Mouse (Mus musculus) CH12.LX (cell line): Measurements from ENCODE around the gene Cit. TPM values are rescaled to one million over a fixed set of nuclear protein-coding genes. Genes with fewer than 3 reads are reported as not detected.

ENCODE experiments used
- DNase-seq: peaks from one replicate; pipeline ENCODE4 v3.0.0-alpha.2; 2013; ENCODE audit errors: extremely low read depth
- H3K27ac ChIP-seq: 2 replicates; pipeline ENCODE4 v1.5.1; 2012; ENCODE audit warnings: low read depth, mild to moderate bottlenecking, control low read depth, moderate library complexity; ENCODE audit not compliant: insufficient read depth
- H3K27me3 ChIP-seq: replicated peaks from 2 replicates; pipeline ENCODE3; 2012; ENCODE audit warnings: inconsistent platforms
- H3K36me3 ChIP-seq, 2 experiments: replicated peaks in 1 of 2; 2 replicates each; pipeline versions ENCODE3 to v1.6.1; 2012; ENCODE audit warnings: inconsistent platforms in 1 of 2, low read length in 1 of 2, mild to moderate bottlenecking in 1 of 2, mixed read lengths in 1 of 2, moderate library complexity in 1 of 2; ENCODE audit not compliant: control insufficient read depth in 1 of 2, insufficient read depth in 1 of 2
- H3K4me1 ChIP-seq, 2 experiments: 2 replicates each; pipeline ENCODE4 v1.6.1; 2012; ENCODE audit warnings: inconsistent platforms in 1 of 2, moderate library complexity in 1 of 2; ENCODE audit not compliant: insufficient read depth in 2 of 2, control insufficient read depth in 1 of 2
- H3K4me2 ChIP-seq: 2 replicates; pipeline ENCODE4 v1.6.1; 2012; ENCODE audit warnings: low read depth, mild to moderate bottlenecking, control low read depth; ENCODE audit not compliant: poor library complexity, insufficient read depth, severe bottlenecking
- H3K4me3 ChIP-seq, 3 experiments: fragments of 150-350 bp in 1 of 3; sonication (generic) in 1 of 3; replicated peaks in 1 of 3; 2 replicates each; pipeline versions ENCODE3 to v1.5.1; 2011 to 2012; ENCODE audit warnings: low read depth in 2 of 3, low read length in 2 of 3, mild to moderate bottlenecking in 2 of 3, moderate library complexity in 2 of 3, control low read depth in 1 of 3, improper control_type of control experiment in 1 of 3, inconsistent platforms in 1 of 3, mixed read lengths in 1 of 3; ENCODE audit not compliant: poor library complexity in 1 of 3
- H3K79me2 ChIP-seq: replicated peaks from 2 replicates; pipeline ENCODE4 v1.6.1; 2012; ENCODE audit warnings: mild to moderate bottlenecking, moderate library complexity; ENCODE audit not compliant: control insufficient read depth, poor library complexity, insufficient read depth, severe bottlenecking; ENCODE audit errors: extremely low read depth
- H3K9ac ChIP-seq: 2 replicates; pipeline ENCODE4 v1.6.1; 2012; ENCODE audit warnings: low read depth, mild to moderate bottlenecking, control low read depth, moderate library complexity; ENCODE audit not compliant: insufficient read depth
- H3K9me3 ChIP-seq: replicated peaks from 2 replicates; pipeline ENCODE3; 2012; ENCODE audit warnings: low read length, inconsistent platforms, mixed read lengths
- CTCF ChIP-seq, 2 experiments: IDR thresholded peaks in 1 of 2; conservative IDR thresholded peaks in 1 of 2; 2 replicates each; pipeline ENCODE4 v1.5.1; 2011 to 2012; ENCODE audit warnings: low read depth in 2 of 2, low read length in 2 of 2, improper control_type of control experiment in 1 of 2, inconsistent platforms in 1 of 2, mild to moderate bottlenecking in 1 of 2, moderate library complexity in 1 of 2
- E2F4 ChIP-seq: IDR thresholded peaks from 2 replicates; pipeline ENCODE4 v1.6.1; 2011; ENCODE audit warnings: low read depth, low read length, improper control_type of control experiment; ENCODE audit not compliant: insufficient replicate concordance
- ELF1 ChIP-seq: IDR thresholded peaks from 2 replicates; pipeline ENCODE4 v1.6.1; 2014; ENCODE audit warnings: low read depth, mild to moderate bottlenecking, inconsistent platforms, low read length, improper control_type of control experiment
- GABPA ChIP-seq: IDR thresholded peaks from 2 replicates; pipeline ENCODE4 v1.6.1; 2012; ENCODE audit warnings: low read depth, low read length, improper control_type of control experiment, inconsistent platforms; ENCODE audit not compliant: insufficient replicate concordance
- HCFC1 ChIP-seq: IDR thresholded peaks from 2 replicates; pipeline ENCODE4 v1.6.1; 2012; ENCODE audit warnings: low read depth, mild to moderate bottlenecking, inconsistent platforms, low read length, improper control_type of control experiment
- IRF4 ChIP-seq: IDR thresholded peaks from 2 replicates; pipeline ENCODE4 v1.6.1; 2014; ENCODE audit warnings: low read depth, mild to moderate bottlenecking, inconsistent platforms, low read length, improper control_type of control experiment
- JUND ChIP-seq: conservative IDR thresholded peaks from 2 replicates; pipeline ENCODE4 v1.6.1; 2011; ENCODE audit warnings: low read depth, low read length, improper control_type of control experiment
- MAFK ChIP-seq: IDR thresholded peaks from 2 replicates; pipeline ENCODE4 v1.6.1; 2011; ENCODE audit warnings: low read length, improper control_type of control experiment; ENCODE audit not compliant: insufficient replicate concordance
- MAX ChIP-seq: IDR thresholded peaks from 2 replicates; pipeline ENCODE4 v1.6.1; 2011; ENCODE audit warnings: low read length, improper control_type of control experiment
- MAZ ChIP-seq: IDR thresholded peaks from 2 replicates; pipeline ENCODE4 v1.6.1; 2012; ENCODE audit warnings: low read depth, mild to moderate bottlenecking, inconsistent platforms, low read length, improper control_type of control experiment, moderate library complexity
- MEF2A ChIP-seq: IDR thresholded peaks from 2 replicates; pipeline ENCODE4 v1.6.1; 2014; ENCODE audit warnings: low read depth, mild to moderate bottlenecking, inconsistent platforms, low read length, improper control_type of control experiment, borderline replicate concordance
- MXI1 ChIP-seq: IDR thresholded peaks from 2 replicates; pipeline ENCODE4 v1.6.1; 2011; ENCODE audit warnings: mild to moderate bottlenecking, low read depth, low read length, improper control_type of control experiment
- MYC ChIP-seq: IDR thresholded peaks from 2 replicates; pipeline ENCODE4 v1.6.1; 2011; ENCODE audit warnings: low read depth, mild to moderate bottlenecking, improper control_type of control experiment, low read length
- NELFE ChIP-seq: IDR thresholded peaks from 2 replicates; pipeline ENCODE4 v1.6.1; 2011; ENCODE audit warnings: low read depth, low read length, improper control_type of control experiment
- NRF1 ChIP-seq: IDR thresholded peaks from 2 replicates; pipeline ENCODE4 v1.6.1; 2014; ENCODE audit warnings: low read depth, mild to moderate bottlenecking, inconsistent platforms, low read length, improper control_type of control experiment, moderate library complexity
- PAX5 ChIP-seq: IDR thresholded peaks from 2 replicates; pipeline ENCODE4 v1.6.1; 2012; ENCODE audit warnings: low read length, inconsistent platforms, mixed read lengths
- POLR2A ChIP-seq: IDR thresholded peaks from 2 replicates; pipeline ENCODE4 v1.6.1; 2011; ENCODE audit warnings: low read depth, mild to moderate bottlenecking, improper control_type of control experiment, low read length
- POLR2AphosphoS2 ChIP-seq: IDR thresholded peaks from 2 replicates; pipeline ENCODE4 v1.6.1; 2011; ENCODE audit warnings: low read depth, low read length, improper control_type of control experiment
- RAD21 ChIP-seq: IDR thresholded peaks from 2 replicates; pipeline ENCODE4 v1.6.1; 2011; ENCODE audit warnings: low read depth, mild to moderate bottlenecking, low read length, improper control_type of control experiment, moderate library complexity
- RCOR1 ChIP-seq: conservative IDR thresholded peaks from 2 replicates; pipeline ENCODE4 v1.6.1; 2012; ENCODE audit warnings: low read depth, mild to moderate bottlenecking, inconsistent platforms, low read length, improper control_type of control experiment
- SIN3A ChIP-seq: IDR thresholded peaks from 2 replicates; pipeline ENCODE4 v1.6.1; 2012; ENCODE audit warnings: low read length, improper control_type of control experiment, inconsistent platforms
- SMC3 ChIP-seq: IDR thresholded peaks from 2 replicates; pipeline ENCODE4 v1.6.1; 2011; ENCODE audit warnings: low read depth, low read length, improper control_type of control experiment
- TCF12 ChIP-seq: IDR thresholded peaks from 2 replicates; pipeline ENCODE4 v1.6.1; 2014; ENCODE audit warnings: low read depth, mild to moderate bottlenecking, inconsistent platforms, low read length, improper control_type of control experiment
- USF1 ChIP-seq: IDR thresholded peaks from 2 replicates; pipeline ENCODE4 v1.6.1; 2014; ENCODE audit warnings: low read depth, mild to moderate bottlenecking, inconsistent platforms, low read length, improper control_type of control experiment
- ZC3H11A ChIP-seq: IDR thresholded peaks from 2 replicates; pipeline ENCODE4 v1.6.1; 2012; ENCODE audit warnings: low read depth, mild to moderate bottlenecking, inconsistent platforms, low read length, improper control_type of control experiment
- ZKSCAN1 ChIP-seq: IDR thresholded peaks from 2 replicates; pipeline ENCODE4 v1.6.1; 2012; ENCODE audit warnings: low read depth, inconsistent platforms, low read length, improper control_type of control experiment, borderline replicate concordance
- ZNF384 ChIP-seq: IDR thresholded peaks from 2 replicates; pipeline ENCODE4 v1.6.1; 2012; ENCODE audit warnings: low read depth, low read length, improper control_type of control experiment, inconsistent platforms
- dilution Hi-C: fragments of 300-500 bp; cut with MboI; formaldehyde crosslinking; loops from 2 replicates; pipeline ENCODE4 v1.14.3; 2020; ENCODE audit warnings: low sequenced_read_pairs; ENCODE audit not compliant: extremely low pct_unique_long_range_greater_than_20kb, extremely low pct_ligation_motif_present
- in situ Hi-C: fragments of 300-500 bp; cut with MboI; formaldehyde crosslinking; loops from 3 replicates; pipeline ENCODE4 v1.14.3; 2019; ENCODE audit warnings: low sequenced_read_pairs, low pct_ligation_motif_present, low pct_unique_long_range_greater_than_20kb, mixed read lengths
- polyA plus RNA-seq: library from polyadenylated mRNA; unstranded; fragments of >175 nt; gene quantifications from 2 replicates; pipeline ENCODE4 v1.2.1, GENCODE M21; 2012; ENCODE audit warnings: low read depth; ENCODE audit not compliant: insufficient read length
- total RNA-seq, 2 experiments: library from RNA; depleted of rRNA; stranded (reverse); fragments of 300-350 nt in 1 of 2; fragments of >200 nt in 1 of 2; gene quantifications; 2 replicates each; pipeline ENCODE4 v1.2.3; 2012 to 2014

Cit gene
- total and polyA plus RNA-seq, 3 experiments: 7.0 to 24.9 (median 16.2) TPM

DNA sequence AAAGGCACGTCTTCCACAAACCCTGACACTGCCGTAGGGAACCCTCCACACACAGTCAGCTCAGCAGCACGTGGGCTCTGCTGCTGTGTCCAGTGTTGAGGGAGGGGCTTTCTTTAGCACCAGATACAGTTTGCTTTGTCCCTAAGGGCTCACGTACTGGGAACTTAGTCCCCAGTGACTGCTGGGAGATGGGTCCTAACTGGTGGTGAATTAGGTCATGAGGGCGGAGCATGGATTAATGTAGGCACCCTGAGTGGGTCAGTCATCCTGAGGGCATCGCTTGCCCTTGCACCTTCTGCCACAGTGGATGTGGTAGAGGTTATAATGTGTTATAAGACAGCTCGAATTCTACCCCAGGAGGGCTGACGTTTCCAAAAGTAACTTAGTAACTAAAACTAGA is 172.3 kb downstream of the Cit start:
- peaks cover 10% of the 10 kb centered on the region; the same call in 1 of the 2 replicates for H3K79me2 ChIP-seq
- no peak overlapping the region for H3K4me2 ChIP-seq
- TF ChIP-seq IRF4 (no peak), NELFE (no peak), MAZ (no peak), RCOR1 (no peak), RAD21 (no peak), SIN3A (no peak), E2F4 (no peak), MEF2A (no peak), SMC3 (no peak), NRF1 (no peak), HCFC1 (no peak), USF1 (no peak), MYC (no peak), MXI1 (no peak), PAX5 (no peak), JUND (no peak), MAX (no peak)
- H3K27ac ChIP-seq: no peak overlapping the region
- peaks cover 1 to 12% of the 10 kb centered on the region in 2 experiments; a peak in 3 of 4 replicates for H3K4me1 ChIP-seq
- H3K9me3 ChIP-seq: no peaks in the 10 kb centered on the region
- no peak for DNase-seq
- no peak overlapping the region for H3K9ac ChIP-seq
- H3K4me3 ChIP-seq: no peak overlapping the region
- dilution Hi-C loops (no loop called here), in situ Hi-C loops (no loop called here)
- H3K27me3 ChIP-seq: no peaks in the 10 kb centered on the region
- H3K36me3 ChIP-seq: peaks cover 78 to 94% of the 10 kb centered on the region in 2 experiments

DNA sequence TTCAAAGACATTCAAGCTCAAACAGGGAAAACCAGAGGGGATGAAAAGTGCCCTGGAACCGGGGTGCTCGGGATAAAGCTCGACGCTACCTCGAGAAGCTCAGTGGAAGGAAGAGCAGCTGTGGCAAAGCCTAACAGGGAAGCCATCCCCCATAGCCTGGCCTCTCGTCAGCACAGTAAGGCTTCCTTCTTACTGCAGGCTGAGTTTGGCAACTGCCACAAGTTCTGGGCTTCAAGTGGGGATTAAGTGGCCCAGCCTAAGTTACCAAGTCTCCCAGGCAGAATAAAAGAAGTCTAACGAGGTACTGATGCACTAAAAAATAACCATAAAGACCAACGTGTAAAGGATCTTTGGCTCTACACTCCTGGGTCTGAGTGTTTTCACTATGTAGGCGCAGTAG is 173.1 kb downstream of the Cit start:
- no peak for DNase-seq
- H3K27me3 ChIP-seq: no peaks in the 10 kb centered on the region
- TF ChIP-seq POLR2AphosphoS2 (no peak), TCF12 (no peak), HCFC1 (no peak), NELFE (no peak), ELF1 (no peak), RAD21 (no peak), RCOR1 (no peak), MAFK (no peak), GABPA (no peak), ZNF384 (no peak), ZC3H11A (no peak), CTCF (conservative IDR thresholded peaks at IDR 0.05 in 1 of 2, IDR thresholded peaks at IDR 0.05 in 1 of 2; ENCODE audit: low read depth in 2 of 2, low read length in 2 of 2) (no peak), JUND (no peak), POLR2A (no peak), ZKSCAN1 (no peak)
- peaks cover 0 to 12% of the 10 kb centered on the region in 2 experiments; a peak in 2 of 4 replicates for H3K4me1 ChIP-seq
- in situ Hi-C loops (no loop called here), dilution Hi-C loops (no loop called here)
- no peak overlapping the region for H3K27ac ChIP-seq
- no peaks in the 10 kb centered on the region for H3K9me3 ChIP-seq
- no peak overlapping the region for H3K4me2 ChIP-seq
- H3K9ac ChIP-seq: no peak overlapping the region
- peaks cover 18% of the 10 kb centered on the region for H3K79me2 ChIP-seq
- peaks cover 78 to 93% of the 10 kb centered on the region in 2 experiments for H3K36me3 ChIP-seq
- H3K4me3 ChIP-seq: no peak overlapping the region
